Mouse (Mus musculus): ENCODE measurements around the gene Psme2.
A peak's percentile ranks its signal among the peaks of the same experiment; 100 is the strongest.

The Psme2 gene

DNA sequence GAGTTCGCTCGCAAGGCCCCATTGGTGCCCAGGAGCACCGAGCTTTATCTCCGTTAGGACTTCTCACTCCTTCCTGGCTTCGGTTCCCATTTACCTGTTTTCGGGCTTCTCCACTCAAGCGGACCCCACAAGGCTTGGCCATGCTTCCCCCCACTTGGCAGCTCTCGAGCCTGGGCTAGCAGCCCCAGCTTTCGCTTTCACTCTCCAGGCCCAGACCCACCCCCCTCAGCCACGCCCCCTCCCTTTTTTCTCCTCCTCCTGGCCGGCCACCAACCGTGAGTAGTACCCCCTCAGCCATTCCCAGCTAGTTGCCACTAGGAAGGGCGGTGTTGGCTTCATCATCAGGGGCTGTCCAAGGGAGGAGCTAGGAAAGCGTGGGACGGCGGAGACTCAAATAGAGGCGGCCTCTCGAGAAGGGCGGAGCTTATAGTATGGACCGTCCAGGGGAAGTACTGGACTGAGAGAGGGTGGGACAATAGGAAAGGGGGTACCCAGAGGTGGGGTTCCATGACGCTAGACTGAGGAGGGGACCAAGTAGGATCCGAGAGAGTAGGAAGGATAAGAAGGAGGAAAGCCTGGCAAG, at the start of gene Psme2:
TSS of gene Psme2 (minus strand) at position 366 of the 583 bp plus-strand sequence.
- DNase-seq (ENCODE audit: low spot score) = peak; percentile 97

DNA sequence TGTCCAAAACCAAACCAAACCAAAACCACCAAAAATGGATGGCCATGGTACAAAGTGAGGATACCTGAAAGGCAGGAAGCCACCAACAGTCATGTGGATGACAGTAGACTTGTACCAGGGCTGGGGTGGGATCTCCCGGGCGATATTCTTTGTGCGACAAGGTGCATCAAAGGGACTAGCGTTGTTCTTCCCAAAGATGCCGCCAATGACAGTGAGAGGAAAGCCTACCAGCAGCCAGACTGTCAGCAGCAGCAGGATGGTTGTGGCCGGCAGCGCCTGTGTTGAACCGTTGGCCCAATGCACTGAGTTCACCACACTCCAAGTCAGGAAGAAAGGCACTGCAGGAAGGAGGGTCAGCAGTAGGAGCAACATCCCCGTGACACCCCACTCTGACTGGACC, 46.9 kb upstream of the Psme2 start, which contains the start of gene Gm49378:
TSS of gene Gm49378 (minus strand) at position 101 of the 400 bp plus-strand sequence.
- DNase-seq (ENCODE audit: low spot score) = no peak

DNA sequence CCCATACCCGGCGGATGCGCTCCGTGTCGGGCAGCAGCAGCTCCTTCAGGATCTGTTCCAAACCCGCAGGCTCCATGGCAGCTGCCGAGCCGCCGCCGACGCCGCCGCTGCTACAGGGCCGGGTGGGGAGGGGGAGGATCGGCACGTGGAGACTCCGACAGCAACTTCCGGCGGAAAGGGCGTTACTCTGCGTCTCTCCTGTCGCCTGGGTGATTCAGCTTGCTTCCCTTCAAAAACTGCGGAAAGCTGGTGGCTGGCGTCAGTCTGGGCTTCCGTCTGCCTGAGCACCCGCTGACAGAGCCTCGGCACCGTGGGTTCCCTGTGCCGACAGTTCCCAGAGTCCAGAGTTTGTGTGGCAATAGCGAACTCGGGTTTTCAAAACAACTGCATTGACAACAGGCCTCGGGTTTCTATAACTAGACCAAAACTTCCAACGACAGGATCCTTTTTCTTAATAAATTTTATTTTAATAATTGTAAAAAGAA, 44.7 kb upstream of the Psme2 start, which contains the start of gene Ipo4:
TSS of gene Ipo4 (minus strand) at position 435 of the 485 bp plus-strand sequence.
- DNase-seq (ENCODE audit: low spot score) = peak; percentile 89

DNA sequence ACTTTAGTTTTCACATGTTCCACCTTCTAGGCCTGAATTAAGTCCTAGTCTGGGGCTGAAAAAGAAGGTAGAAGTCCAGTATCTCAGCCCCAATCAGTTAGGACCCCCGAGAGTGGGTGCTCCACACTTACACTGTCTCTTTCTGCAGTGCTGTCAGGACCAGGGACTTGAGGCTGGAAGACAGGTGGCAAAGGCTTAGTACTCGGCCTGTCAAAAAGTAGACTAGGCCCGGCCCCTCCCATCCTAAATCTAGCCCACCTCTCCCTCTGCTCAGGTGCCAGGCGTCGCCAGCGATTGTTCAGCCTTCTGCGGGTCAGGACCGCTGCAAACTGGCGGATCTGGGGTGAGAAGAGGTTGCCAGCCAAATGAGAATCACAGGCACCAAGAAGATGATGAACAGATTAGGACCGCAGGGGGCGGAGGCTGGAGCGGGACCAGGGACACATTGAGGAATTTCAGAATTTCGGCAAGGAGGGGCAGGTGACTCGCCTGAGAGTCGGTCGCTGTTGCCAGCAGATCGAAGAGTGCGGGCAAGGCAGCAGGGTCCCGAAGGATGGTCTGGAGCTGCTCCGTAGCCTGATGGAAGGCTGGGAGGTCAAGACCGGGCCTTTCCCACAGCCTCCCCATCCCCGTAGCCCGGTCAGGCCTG, 44.1 kb upstream of the Psme2 start:
- peak; percentile 54 for DNase-seq (ENCODE audit: low spot score)

DNA sequence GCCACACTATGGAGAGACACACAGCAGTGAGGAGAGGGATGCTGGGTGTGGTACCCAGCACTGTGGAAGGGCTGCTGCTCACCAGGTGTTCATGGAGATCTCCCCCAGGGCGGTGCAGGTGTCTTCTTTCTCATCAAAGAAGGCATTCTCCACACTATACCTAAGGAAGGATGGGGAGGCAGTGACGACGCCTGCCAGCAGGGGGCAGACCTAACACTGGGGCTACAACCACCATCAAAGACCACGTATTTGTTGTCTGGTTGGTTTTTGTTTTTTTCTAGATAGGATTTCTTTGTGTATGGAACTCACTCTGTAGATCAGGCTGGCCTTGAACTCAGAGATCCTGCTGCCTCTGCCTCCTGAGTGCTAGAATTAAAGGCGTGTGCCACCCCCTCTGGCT, 38.4 kb upstream of the Psme2 start:
- peak; percentile 60 for DNase-seq (ENCODE audit: low spot score)

DNA sequence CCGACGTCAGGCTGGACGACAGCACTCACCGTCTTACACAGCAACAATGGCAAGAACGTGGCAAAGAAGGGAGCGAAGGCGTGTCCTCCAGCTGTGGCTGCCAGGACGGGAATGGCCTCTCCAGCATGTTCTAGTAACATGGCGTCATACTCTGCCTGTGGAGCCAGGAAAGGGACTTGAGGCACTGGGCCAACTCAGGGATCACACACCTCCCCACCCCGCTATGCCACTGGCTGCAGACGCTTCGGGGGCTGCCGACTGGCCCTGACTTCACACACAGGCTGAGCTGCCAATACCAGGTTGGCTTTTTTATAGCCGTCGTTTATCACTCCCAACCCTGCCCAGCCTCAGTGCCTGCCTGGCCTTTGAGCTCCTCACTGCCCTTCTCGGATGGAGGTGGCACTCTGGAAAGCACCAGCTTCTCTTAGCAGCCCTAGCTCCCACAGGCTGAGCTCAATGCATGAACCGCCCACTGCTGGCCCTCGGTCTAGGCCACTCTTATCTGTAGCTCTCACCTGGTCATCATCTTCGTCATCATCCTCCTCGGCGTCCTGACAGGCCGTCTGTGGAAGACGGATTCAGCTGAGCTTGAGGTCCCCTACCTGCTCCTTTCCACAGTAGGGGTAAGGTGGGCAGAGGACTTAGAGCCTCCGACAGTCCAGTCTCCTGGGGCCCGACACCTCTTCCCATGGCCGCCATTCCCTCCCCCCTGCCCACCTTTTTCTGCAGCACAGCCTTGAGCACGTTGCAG, 37.3 kb upstream of the Psme2 start:
- DNase-seq (ENCODE audit: low spot score) = no peak

DNA sequence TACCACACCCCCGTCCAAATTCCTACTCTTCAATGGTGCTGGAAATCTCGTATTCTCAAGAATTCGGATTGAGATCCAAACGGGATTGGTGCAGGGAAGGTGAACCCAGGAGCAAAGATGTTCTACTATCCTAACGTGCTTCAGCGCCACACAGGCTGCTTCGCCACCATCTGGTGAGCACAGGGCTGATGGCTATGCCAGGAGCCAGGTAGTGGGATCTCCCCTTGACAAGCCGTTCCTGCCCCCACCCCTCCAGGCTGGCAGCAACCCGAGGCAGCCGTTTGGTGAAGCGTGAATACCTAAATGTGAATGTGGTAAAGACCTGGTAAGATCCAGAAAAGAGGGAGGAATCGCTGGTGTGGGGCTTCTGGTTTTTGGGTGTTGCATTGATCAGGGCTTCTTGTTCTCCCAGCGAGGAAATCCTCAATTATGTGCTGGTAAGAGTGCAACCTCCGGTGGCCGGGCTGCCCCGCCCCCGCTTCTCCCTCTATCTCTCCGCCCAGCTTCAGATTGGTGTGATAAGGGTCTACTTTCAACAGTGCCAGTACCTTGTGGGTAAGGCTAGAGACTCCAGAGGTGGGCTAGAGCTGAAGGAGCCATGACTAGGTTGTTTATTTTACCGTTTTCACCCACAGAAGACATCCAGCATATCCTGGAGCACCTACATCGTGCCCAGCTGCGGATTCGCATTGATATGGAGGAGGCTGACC, 27.7 kb upstream of the Psme2 start:
- DNase-seq (ENCODE audit: low spot score) = no peak

DNA sequence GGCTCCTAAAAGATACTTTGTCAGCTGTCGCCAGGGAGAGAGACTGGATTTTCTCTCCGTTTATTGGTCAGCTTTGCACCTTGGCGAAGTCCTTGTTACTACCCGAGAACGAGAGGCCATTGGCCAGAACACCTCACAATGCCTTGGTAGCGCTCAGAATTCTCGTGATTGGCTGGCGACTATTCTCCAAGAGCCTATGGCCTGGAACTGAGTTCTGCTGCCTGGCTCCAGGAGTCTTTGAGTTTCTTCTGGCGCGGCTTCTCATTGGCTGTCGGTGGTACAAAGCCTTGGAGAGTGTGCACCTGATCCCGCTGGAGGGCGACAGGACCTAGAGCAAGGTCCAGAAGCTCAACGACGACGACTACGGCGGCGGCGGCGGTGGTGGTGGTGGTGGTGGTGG, 26.9 kb upstream of the Psme2 start, which contains the start of gene Rec8:
TSS of gene Rec8 (plus strand) at position 216 of the 400 bp plus-strand sequence.
- peak; percentile 96 for DNase-seq (ENCODE audit: low spot score)

DNA sequence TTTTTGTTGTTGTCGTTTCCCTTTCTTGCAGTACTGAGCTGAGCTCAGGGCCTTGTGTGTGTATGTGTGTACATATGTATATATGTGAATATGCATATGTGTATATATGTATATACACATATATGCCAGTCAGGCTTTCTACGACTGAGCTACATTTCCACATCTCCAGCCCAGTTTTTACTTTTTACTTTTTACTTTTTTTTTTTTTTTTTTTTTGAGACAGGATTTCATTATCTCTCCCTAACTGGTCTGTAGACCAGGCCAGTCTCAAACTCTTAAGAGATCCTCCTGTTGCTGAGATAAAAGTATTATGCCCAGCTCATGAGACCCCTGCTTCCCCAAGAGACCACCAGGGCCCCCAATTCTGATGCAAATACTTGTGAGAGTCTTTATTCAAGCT, 25.9 kb upstream of the Psme2 start:
- no peak for DNase-seq (ENCODE audit: low spot score)

DNA sequence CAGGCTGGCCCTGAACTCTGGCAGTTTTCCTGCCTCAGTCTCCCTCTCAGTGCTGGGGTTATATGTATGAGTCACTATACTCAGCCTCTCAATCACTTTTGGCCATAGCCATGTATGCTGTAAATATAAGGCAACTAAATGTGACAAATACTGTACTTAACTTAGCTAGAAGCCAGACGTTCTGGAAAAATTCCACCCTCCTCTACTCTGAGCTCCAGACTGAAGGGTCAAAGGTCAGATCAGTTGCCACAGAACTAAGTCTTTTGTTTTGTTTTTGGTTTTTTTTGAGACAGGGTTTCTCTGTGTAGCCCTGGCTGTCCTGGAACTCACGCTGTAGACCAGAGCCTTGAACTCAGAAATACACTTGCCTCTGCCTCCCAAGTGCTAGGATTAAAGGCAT, 25.0 kb upstream of the Psme2 start:
- no peak for DNase-seq (ENCODE audit: low spot score)

DNA sequence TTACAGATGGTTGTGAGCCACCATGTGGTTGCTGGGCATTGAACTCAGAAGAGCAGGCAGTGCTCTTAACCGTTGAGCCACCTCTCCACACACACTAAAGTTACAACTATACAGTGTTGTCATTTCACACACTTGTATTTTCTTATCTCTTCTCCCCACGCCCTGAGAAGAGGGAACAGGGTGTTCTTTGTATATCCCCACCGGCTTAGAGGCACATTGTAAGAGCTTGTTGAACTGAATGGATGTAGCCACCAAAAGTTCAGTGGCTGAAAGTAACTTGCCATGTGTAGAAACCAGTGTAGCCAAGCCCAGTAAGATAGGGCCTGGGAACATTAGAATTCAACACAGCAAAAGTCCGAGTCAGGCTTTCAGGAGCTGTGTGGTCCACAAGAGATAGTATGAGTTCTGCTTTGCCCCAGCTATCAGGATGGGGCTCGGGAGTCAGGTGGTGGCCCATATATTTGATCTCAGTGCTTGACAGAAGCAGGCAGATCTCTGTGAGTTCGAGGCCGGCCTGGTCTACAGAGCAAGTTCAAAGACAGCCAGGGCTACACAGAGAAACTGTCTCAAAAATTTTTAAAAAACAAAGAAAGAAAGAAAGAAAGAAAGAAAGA, 23.8 kb upstream of the Psme2 start:
- no peak for DNase-seq (ENCODE audit: low spot score)

DNA sequence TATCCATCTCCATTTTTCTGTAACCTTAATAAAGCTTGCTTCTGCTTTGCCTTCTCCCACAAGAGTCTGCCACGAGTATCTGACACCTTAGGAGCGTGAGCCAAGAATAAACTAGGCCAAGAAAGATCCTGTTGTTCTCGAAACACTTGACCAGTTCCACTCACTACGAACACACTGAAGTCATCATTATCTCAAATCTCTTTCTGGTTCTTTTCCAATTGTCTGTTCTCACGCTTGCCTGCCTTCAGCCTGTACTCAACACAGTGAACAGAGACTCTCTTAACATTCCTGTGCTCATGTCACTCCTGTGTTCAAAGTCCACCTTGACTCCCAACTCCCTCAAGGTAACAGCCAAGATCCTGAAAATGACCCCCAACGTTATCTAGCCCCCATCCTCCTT, 22.4 kb upstream of the Psme2 start:
- DNase-seq (ENCODE audit: low spot score) = no peak

DNA sequence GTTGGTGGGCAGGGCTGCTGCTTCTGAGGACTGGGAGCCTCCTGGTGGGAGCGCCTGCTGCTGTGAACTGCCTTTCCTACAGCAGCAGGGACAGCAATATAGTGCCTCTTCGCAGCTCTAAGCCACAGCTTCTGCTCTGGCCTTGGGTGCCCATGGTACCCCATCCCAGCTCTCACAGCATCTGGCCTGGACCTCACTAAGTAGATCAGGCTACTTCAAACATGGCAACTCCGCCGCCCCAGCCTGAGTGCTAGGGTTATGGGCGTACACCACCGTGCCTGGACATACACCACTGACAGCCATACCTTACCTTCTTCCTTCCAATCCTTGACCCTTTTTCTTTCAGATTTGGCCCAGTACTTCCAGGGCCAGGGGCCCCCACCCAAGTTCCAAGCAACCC, 17.4 kb upstream of the Psme2 start:
- no peak for DNase-seq (ENCODE audit: low spot score)

DNA sequence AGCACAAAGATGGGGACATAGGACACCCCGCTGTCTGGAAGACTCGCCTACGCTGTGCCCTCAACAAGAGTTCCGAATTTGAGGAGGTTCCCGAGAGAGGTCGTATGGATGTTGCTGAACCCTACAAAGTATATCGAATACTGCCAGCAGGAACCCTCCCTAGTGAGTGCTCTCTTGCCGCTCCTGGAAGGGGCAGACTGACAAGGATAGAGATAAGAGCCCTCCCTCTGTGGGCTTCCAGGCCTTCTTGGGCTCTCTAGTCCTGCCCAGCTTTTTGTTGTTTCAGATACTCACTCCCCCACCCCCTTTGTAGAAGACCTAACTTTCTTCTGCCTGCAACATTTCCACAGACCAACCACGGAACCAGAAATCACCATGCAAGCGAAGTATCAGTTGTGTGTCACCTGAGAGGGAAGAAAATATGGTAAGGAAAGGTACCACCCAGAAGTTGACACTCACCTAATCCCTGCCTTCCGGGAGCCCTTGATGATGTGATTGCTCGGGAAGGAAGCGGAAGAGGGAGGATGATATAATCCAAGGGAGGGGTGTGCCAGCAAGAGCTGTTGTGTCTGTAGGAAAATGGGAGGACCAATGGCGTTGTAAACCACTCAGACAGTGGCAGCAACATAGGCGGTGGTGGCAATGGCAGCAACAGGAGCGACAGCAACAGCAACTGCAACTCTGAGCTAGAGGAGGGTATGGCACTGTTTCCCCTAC, 15.0 kb upstream of the Psme2 start:
- no peak for DNase-seq (ENCODE audit: low spot score)

DNA sequence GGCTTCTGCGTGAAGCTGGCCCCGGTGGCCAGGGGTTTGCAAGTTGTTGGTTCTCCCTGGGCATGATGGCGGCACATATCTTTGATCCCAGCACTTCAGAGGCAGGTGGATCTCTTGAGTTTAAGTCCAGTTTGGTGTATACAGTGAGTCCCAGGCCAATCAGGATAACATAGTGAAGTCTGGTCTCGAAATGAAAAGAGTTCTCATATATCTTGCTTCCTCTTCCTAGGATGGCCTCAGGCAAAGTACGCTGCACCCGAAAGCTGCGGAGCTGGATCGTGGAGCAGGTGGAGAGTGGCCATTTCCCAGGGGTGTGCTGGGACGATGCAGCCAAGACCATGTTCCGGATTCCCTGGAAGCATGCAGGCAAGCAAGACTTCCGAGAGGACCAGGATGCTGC, 13.9 kb upstream of the Psme2 start:
- no peak for DNase-seq (ENCODE audit: low spot score)

DNA sequence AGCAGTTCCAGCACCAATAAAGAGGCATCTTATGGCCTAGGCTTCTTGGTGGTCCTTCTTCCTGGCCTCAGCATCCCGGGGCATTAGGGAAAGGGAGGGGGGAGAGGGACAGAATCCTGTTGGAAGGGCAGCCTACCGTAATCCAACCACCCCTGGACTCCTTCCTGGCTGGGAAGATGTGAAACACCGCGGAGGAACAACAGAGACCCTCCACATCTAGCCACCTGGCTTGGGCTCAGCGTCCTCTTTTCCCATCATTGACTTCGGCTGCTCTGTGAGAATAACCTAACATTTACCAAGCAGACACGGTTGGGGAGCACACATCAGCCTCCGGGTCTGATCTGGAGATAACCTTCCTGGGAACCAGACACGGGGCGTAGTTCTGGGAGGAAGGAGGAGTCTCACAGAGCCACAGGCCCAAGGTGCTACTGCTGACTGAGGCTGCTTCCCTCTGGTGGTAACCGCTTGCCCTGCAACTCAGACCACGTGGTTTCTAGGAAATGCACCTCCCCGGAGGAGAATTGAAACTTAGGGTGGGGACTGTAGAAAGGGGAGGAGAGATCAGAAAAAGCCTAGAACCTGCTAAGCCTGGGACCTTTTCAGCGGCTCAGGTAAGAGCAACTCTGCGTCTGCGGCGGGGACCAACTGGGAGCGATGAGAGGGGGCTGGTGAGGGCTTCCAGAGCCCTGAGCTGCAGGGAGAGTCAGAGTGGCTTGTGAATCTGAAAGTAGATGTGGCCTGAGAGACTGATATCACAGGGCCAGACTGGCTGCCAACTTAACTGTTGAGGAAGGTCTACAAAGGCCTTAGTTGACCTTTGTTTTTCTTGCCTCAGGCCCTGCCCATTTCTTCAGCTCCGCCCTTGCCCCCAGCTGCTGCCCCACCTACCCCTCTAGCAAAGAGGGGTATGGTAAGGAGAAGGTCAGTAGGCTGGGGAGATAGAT, 13.0 kb upstream of the Psme2 start:
- peak; percentile 90 for DNase-seq (ENCODE audit: low spot score)

DNA sequence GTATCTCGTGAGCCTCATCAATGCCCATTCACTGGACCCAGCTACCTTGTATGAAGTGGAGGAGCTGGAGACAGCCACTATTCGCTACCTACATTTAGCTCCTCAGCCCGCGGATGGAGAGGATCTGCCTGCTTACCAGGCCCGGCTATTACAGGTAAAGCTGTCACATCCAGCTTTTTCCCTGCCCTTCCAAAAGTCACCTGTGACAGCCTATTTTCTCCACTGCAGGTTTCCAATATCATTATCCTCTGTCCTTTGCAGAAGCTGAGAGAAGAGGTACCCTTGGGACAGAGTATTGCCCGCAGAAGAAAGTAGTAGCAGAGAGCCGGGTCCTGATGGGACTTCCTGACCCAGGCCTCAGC, 12.3 kb upstream of the Psme2 start, which contains the start of gene Irf9:
TSS of gene Irf9 (plus strand) at position 301 of the 362 bp plus-strand sequence.
- no peak for DNase-seq (ENCODE audit: low spot score)

DNA sequence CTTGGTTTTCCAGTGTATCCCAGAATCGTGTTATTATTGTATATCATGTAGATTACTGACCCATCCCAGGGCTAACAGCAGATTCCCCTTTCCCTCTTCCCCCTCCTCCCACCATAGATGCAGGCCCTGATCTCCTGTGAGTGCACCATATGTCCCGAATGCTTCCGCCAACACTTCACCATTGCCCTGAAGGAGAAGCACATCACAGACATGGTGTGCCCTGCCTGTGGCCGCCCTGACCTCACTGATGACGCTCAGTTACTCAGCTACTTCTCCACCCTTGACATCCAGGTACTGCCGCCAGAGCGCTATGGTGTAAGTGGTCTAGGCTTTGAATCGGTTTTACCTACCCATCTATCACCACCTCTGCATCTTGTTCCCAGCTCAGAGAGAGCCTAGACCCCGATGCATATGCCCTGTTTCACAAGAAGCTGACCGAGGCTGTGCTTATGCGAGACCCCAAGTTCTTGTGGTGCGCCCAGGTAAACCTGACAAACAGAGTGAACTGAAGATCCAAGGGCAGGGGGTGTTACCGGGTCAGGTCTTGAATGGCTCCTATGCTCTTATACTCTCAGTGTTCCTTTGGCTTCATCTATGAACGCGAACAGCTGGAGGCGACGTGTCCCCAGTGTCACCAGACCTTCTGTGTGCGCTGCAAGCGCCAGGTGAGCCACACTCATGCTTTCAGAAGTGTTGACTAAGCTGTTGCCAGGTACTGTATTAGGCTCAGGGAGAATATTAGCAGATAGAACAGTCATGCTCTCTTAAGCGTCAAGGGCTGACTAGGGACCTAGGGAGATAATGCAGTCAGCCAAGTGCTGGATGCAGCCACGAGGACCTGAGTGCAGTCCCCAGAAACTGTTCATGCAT, 7.8 kb upstream of the Psme2 start:
- no peak for DNase-seq (ENCODE audit: low spot score)
